ENCODE assay signal across 9 mouse cellular contexts in genomic region chr7:45403532-45404261, GRCm38 (mm10). TPM values are rescaled to one million over a fixed set of nuclear protein-coding genes. Genes with fewer than 3 reads are reported as not detected.
A peak's percentile ranks its signal among the peaks of the same experiment; 100 is the strongest.
DNase-seq lines count a peak whose midpoint lies in the region; ATAC-seq and TF ChIP-seq lines count a peak whose summit lies in the region.
"Had no signal": no experiment of that assay in that cellular context is flagged by ENCODE, and none has a peak within 500 bp of the region (broad histone marks: within the 10 kb centered on the region; RNA-seq: fewer than 3 reads in every experiment).

No protein-coding gene starts in this region.

- intact Hi-C loops in heart, postnatal 10 days (cut with DNase I), result loop anchor here (2.0 kb wide), 1 partner anchor 31 kb away; the partner anchor contains the start of gene Gys1

- no peaks in the 10 kb centered on the region for H3K4me1 ChIP-seq in midbrain, postnatal 0 days (ENCODE audit: insufficient read depth, low read length)
- H3K4me1 ChIP-seq in midbrain, embryonic 11.5 days (ENCODE audit: control insufficient read depth, insufficient read depth, low read length), result peaks cover 2% of the 10 kb centered on the region
- H3K4me1 ChIP-seq in liver, embryonic 13.5 days (replicated peaks), result peaks cover 16% of the 10 kb centered on the region

- peaks cover 37% of the 10 kb centered on the region for H3K27me3 ChIP-seq in midbrain, postnatal 0 days (ENCODE audit: insufficient read depth, low read length)
- H3K27me3 ChIP-seq in midbrain, embryonic 11.5 days (ENCODE audit: control insufficient read depth, insufficient read depth, low read length), result peaks cover 38% of the 10 kb centered on the region
- peaks cover 49% of the 10 kb centered on the region for H3K27me3 ChIP-seq in liver, embryonic 13.5 days

- ATAC-seq in midbrain, postnatal 0 days (ENCODE audit: low FRiP score), result no peak
- no peak for ATAC-seq in midbrain, embryonic 11.5 days (ENCODE audit: low FRiP score)
- 0 out of 2 replicates have a peak, but pooled peaks have one; percentile 23 for ATAC-seq in liver, embryonic 13.5 days (ENCODE audit: low read depth)

- no peaks in the 10 kb centered on the region for H3K36me3 ChIP-seq in midbrain, postnatal 0 days (ENCODE audit: insufficient read depth, low read length)
- no peaks in the 10 kb centered on the region for H3K36me3 ChIP-seq in midbrain, embryonic 11.5 days (ENCODE audit: control insufficient read depth, insufficient read depth, low read length)
- no peaks in the 10 kb centered on the region for H3K36me3 ChIP-seq in liver, embryonic 13.5 days

- DNase-seq in cerebellum, adult 11 months, result peak; percentile 34
- no peak for DNase-seq in cerebellum, adult 11-12 months
- DNase-seq in midbrain, postnatal 0 days (ENCODE audit: low spot score), result peak; percentile 64
- DNase-seq in midbrain, embryonic 11.5 days (ENCODE audit: low spot score, missing footprints), result no peak
- peak; percentile 66 for DNase-seq in brain, adult 2 months (ENCODE audit: low read depth, low spot score)
- peak; percentile 54 to 76 for DNase-seq in heart, postnatal 10 days
- peak; percentile 44 for DNase-seq in liver, embryonic 13.5 days
- peak; percentile 36 for DNase-seq in spleen, adult 12 weeks (ENCODE audit: low spot score)

- H3K4me3 ChIP-seq in midbrain, postnatal 0 days (ENCODE audit: low read depth, low read length), result no peak overlapping the region
- no peak overlapping the region for H3K4me3 ChIP-seq in midbrain, embryonic 11.5 days (ENCODE audit: low read depth, low read length)
- no peak overlapping the region for H3K4me3 ChIP-seq in liver, embryonic 13.5 days (replicated peaks)

- H3K9ac ChIP-seq in midbrain, postnatal 0 days (replicated peaks; ENCODE audit: low read length, poor library complexity, severe bottlenecking), result no peak overlapping the region
- no peak overlapping the region for H3K9ac ChIP-seq in midbrain, embryonic 11.5 days (ENCODE audit: low read length)
- H3K9ac ChIP-seq in liver, embryonic 13.5 days, result no peak overlapping the region

- WGBS in midbrain, postnatal 0 days, result 45% methylated on average over 6 of the region's 6 CpGs
- WGBS in midbrain, embryonic 11.5 days, result 47% methylated on average over 6 of the region's 6 CpGs
- WGBS in liver, embryonic 13.5 days (ENCODE audit: insufficient replicate concordance), result 39% methylated on average over 6 of the region's 6 CpGs

- no peak overlapping the region for H3K4me2 ChIP-seq in midbrain, postnatal 0 days (ENCODE audit: low read depth, low read length, poor library complexity, severe bottlenecking)
- H3K4me2 ChIP-seq in midbrain, embryonic 11.5 days, result no peak overlapping the region
- H3K4me2 ChIP-seq in liver, embryonic 13.5 days, result no peak overlapping the region

- TF ChIP-seq CTCF in midbrain, postnatal 0 days (IDR thresholded peaks at IDR 0.05), result peak; percentile 65

- no peak overlapping the region for H3K27ac ChIP-seq in midbrain, postnatal 0 days (ENCODE audit: low read depth, low read length)
- H3K27ac ChIP-seq in midbrain, embryonic 11.5 days (ENCODE audit: low read depth, low read length), result no peak overlapping the region
- no peak overlapping the region for H3K27ac ChIP-seq in liver, embryonic 13.5 days

- no peaks in the 10 kb centered on the region for H3K9me3 ChIP-seq in midbrain, postnatal 0 days (ENCODE audit: low read length)
- H3K9me3 ChIP-seq in midbrain, embryonic 11.5 days (ENCODE audit: control insufficient read depth, low read length), result no peaks in the 10 kb centered on the region
- H3K9me3 ChIP-seq in liver, embryonic 13.5 days (replicated peaks), result no peaks in the 10 kb centered on the region

RNA-seq across cellular contexts. Expression of gene Kcna7, which starts 1.8 kb away (rescaled TPM):
- total RNA-seq in midbrain, postnatal 0 days (2014; rRNA removed), result not detected in 2 replicates
- 0.06 TPM in 1 of 2 replicates, not detected in the other for polyA plus RNA-seq in midbrain, postnatal 0 days (2015; fragmentation: Nextera tagmentation; extraction: Ambion mirVana)
- not detected in 2 replicates for polyA plus RNA-seq in midbrain, embryonic 11.5 days (2014; fragmentation: Nextera tagmentation; extraction: Ambion mirVana)
- total RNA-seq in heart, postnatal 10 days (2021), result under 1 TPM; 0.41 to 0.79 TPM
- not detected in 2 replicates for polyA plus RNA-seq in liver, embryonic 13.5 days (2015; fragmentation: Nextera tagmentation; extraction: Ambion mirVana)
- total RNA-seq: layer of hippocampus, adult 18-20 months had no signal

RNA-seq across cellular contexts. Expression of gene Snrnp70, which starts 8.2 kb away (rescaled TPM):
- 249 and 258 TPM in 2 replicates for total RNA-seq in midbrain, postnatal 0 days (2014; rRNA removed)
- polyA plus RNA-seq in midbrain, postnatal 0 days (2015; fragmentation: Nextera tagmentation; extraction: Ambion mirVana), result 108 and 131 TPM in 2 replicates
- 62.0 and 70.9 TPM in 2 replicates for polyA plus RNA-seq in midbrain, embryonic 11.5 days (2014; fragmentation: Nextera tagmentation; extraction: Ambion mirVana)
- total RNA-seq in heart, postnatal 10 days (2021), result 100 to 1,000 TPM; 146 to 161 TPM
- polyA plus RNA-seq in liver, embryonic 13.5 days (2015; fragmentation: Nextera tagmentation; extraction: Ambion mirVana), result 108 and 129 TPM in 2 replicates

RNA-seq across cellular contexts. Expression of gene Ntf5, which starts 9.8 kb away (rescaled TPM):
- 0.24 TPM in 1 of 2 replicates, not detected in the other for total RNA-seq in midbrain, postnatal 0 days (2014; rRNA removed)
- not detected in 2 replicates for polyA plus RNA-seq in midbrain, postnatal 0 days (2015; fragmentation: Nextera tagmentation; extraction: Ambion mirVana)
- polyA plus RNA-seq in midbrain, embryonic 11.5 days (2014; fragmentation: Nextera tagmentation; extraction: Ambion mirVana), result 0.23 and 0.44 TPM in 2 replicates
- under 1 TPM; 0.22 to 0.26 TPM for total RNA-seq in heart, postnatal 10 days (2021)
- 0.35 and 0.37 TPM in 2 replicates for polyA plus RNA-seq in liver, embryonic 13.5 days (2015; fragmentation: Nextera tagmentation; extraction: Ambion mirVana)
- total RNA-seq: layer of hippocampus, adult 18-20 months had no signal

RNA-seq across cellular contexts. Expression of gene Lhb, which starts 16.9 kb away (rescaled TPM):
- total RNA-seq in midbrain, postnatal 0 days (2014; rRNA removed), result 1.8 TPM in 1 of 2 replicates, not detected in the other
- 0.32 and 0.70 TPM in 2 replicates for polyA plus RNA-seq in midbrain, postnatal 0 days (2015; fragmentation: Nextera tagmentation; extraction: Ambion mirVana)
- not detected in 2 replicates for polyA plus RNA-seq in midbrain, embryonic 11.5 days (2014; fragmentation: Nextera tagmentation; extraction: Ambion mirVana)
- total RNA-seq in heart, postnatal 10 days (2021), result not detected
- not detected in 2 replicates for polyA plus RNA-seq in liver, embryonic 13.5 days (2015; fragmentation: Nextera tagmentation; extraction: Ambion mirVana)

RNA-seq across cellular contexts. Expression of gene Gys1, which starts 30.9 kb away (rescaled TPM):
- total RNA-seq in midbrain, postnatal 0 days (2014; rRNA removed), result 11.5 and 19.7 TPM in 2 replicates
- 12.0 and 12.2 TPM in 2 replicates for polyA plus RNA-seq in midbrain, postnatal 0 days (2015; fragmentation: Nextera tagmentation; extraction: Ambion mirVana)
- polyA plus RNA-seq in midbrain, embryonic 11.5 days (2014; fragmentation: Nextera tagmentation; extraction: Ambion mirVana), result 26.5 and 26.8 TPM in 2 replicates
- total RNA-seq in heart, postnatal 10 days (2021), result 10 to 100 TPM; 74.6 to 79.0 TPM
- polyA plus RNA-seq in liver, embryonic 13.5 days (2015; fragmentation: Nextera tagmentation; extraction: Ambion mirVana), result 4.1 and 5.1 TPM in 2 replicates

Comparison
In these comparisons a context has a peak if more than half of its experiments do, and no peak if none do; other contexts are left out.
1. DNase-seq: peak in cerebellum, adult 11 months (single experiment), midbrain, postnatal 0 days (single experiment), brain, adult 2 months (single experiment), heart, postnatal 10 days (2 of 2), liver, embryonic 13.5 days (single experiment) and spleen, adult 12 weeks (single experiment); none in cerebellum, adult 11-12 months (single experiment) and midbrain, embryonic 11.5 days (single experiment).